Mouse (Mus musculus): ENCODE results near the gene 4930544G11Rik. TPM values are rescaled to one million over a fixed set of nuclear protein-coding genes. Genes with fewer than 3 reads are reported as not detected.

The 4930544G11Rik gene
- polyA plus RNA-seq (2012) = not detected in 2 replicates

DNA sequence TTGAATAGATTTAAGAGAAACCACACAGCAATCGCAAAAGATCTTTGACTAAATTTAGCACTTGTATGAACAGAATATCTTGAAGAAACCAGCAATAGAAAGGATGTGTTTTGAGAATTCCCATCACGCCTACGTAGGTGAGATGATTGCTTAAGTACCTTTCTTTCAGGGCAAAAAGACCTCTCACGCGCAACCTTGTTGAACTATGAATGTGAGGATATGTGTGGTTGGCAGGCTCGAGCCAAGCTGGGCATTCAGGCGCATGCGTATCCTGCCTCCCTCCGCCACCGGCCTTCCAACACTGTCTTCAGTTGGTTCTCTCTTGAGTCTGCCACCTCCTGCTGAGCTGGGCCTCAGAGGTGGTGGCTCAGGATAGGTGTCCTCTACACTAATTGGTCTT, at the start of gene 4930544G11Rik:
TSS of gene 4930544G11Rik (plus strand) at position 301 of the 400 bp plus-strand sequence.
- Histone ChIP-seq H3K27me3 (ENCODE audit: control insufficient read depth) (no peaks in the 10 kb centered on the region), H3K36me3 (ENCODE audit: control insufficient read depth) (no peaks in the 10 kb centered on the region), H3K9me3 (ENCODE audit: control insufficient read depth, low read length) (no peaks in the 10 kb centered on the region), H3K4me3 (replicated peaks) (no peak within 1 kb of the TSS), H3K4me1 (ENCODE audit: control insufficient read depth) (no peaks in the 10 kb centered on the region)
- TF ChIP-seq GATA1 (IDR thresholded peaks at IDR 0.05; ENCODE audit: low read length) (no peak), TAL1 (IDR thresholded peaks at IDR 0.05; ENCODE audit: low read length) (no peak)

DNA sequence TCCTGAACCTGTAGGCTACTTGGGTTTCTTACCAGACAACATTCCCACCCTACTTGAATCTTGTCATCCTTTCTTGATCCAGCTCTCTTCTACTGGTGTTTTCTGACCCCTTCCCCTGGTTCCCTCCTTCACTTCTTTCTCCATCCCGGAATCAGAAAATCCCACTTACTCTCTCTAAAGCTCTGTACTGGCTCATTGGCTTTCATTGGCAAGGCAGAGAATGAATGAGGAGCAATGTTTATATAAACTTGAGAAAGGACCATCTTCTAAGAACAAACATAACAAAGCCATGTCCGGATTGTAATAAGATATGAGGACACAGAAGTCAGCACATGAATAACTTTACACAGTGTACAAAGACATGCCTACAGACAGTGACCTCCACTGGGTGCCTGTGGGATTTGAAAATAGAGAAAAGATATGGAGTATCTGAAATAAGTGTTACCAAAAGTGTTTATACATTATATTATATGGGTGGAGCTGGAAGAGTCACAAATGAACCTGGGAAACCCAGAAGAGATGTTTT, 45.7 kb upstream of the 4930544G11Rik start:
- H3K9me3 ChIP-seq (ENCODE audit: control insufficient read depth, low read length) = no peaks in the 10 kb centered on the region
- TF ChIP-seq TAL1 (IDR thresholded peaks at IDR 0.05; ENCODE audit: low read length) (no peak), GATA1 (IDR thresholded peaks at IDR 0.05; ENCODE audit: low read length) (no peak)
- H3K27me3 ChIP-seq (ENCODE audit: control insufficient read depth) = no peaks in the 10 kb centered on the region

DNA sequence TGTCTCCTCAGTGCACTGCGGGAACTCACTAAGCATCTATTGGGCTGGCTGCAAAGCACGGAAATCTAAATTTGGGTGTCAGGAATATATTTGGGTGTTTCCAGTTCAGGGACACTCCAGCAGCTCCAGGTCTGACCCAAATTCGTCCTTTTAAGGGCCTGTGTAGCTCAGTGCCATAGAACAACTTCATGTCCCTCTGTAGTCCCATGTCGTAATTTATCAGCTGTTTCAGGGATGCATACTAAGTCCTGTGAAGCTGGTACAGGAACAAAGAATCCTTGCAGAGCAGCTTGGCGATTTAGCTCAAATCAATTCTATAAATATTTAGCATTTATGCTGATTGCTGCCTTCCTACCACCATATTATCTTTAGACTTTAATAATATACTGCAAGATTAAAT, 37.0 kb upstream of the 4930544G11Rik start:
- TF ChIP-seq TAL1 (IDR thresholded peaks at IDR 0.05; ENCODE audit: low read length) = no peak
- TF ChIP-seq GATA1 (IDR thresholded peaks at IDR 0.05; ENCODE audit: low read length) = no peak

More for the DNA sequence above, 45.7 kb upstream of the 4930544G11Rik start:
- H3K4me3 ChIP-seq (replicated peaks) = no peak overlapping the region
- H3K4me1 ChIP-seq (ENCODE audit: control insufficient read depth) = no peaks in the 10 kb centered on the region
- no peaks in the 10 kb centered on the region for H3K36me3 ChIP-seq (ENCODE audit: control insufficient read depth)

DNA sequence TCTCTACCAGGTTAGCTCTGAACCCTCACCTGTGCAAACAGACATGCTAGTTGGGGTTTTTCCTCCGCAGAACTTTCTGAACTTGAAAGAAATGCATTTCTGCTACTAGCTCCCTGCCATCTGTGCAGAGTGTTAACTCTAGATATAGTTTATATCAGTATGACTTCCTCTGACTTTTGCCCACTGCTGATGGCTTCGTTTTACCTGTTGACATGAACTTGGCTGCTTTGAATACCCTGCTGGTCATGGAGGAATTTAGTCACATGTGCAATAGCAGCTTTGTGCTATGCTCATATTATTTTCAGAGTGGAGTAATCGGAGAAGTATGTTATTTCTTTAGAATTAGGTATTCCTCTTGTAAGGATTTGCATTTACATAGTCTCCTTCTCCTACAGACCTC, 30.7 kb upstream of the 4930544G11Rik start:
- H3K4me3 ChIP-seq (replicated peaks) = no peak overlapping the region
- no peaks in the 10 kb centered on the region for H3K27me3 ChIP-seq (ENCODE audit: control insufficient read depth)
- H3K9me3 ChIP-seq (ENCODE audit: control insufficient read depth, low read length) = no peaks in the 10 kb centered on the region
- no peaks in the 10 kb centered on the region for H3K4me1 ChIP-seq (ENCODE audit: control insufficient read depth)
- H3K36me3 ChIP-seq (ENCODE audit: control insufficient read depth) = no peaks in the 10 kb centered on the region
- TF ChIP-seq GATA1 (IDR thresholded peaks at IDR 0.05; ENCODE audit: low read length) (no peak), TAL1 (IDR thresholded peaks at IDR 0.05; ENCODE audit: low read length) (no peak)

More for the DNA sequence above, 37.0 kb upstream of the 4930544G11Rik start:
- no peaks in the 10 kb centered on the region for H3K9me3 ChIP-seq (ENCODE audit: control insufficient read depth, low read length)
- H3K4me3 ChIP-seq (replicated peaks) = no peak overlapping the region
- no peaks in the 10 kb centered on the region for H3K27me3 ChIP-seq (ENCODE audit: control insufficient read depth)
- no peaks in the 10 kb centered on the region for H3K4me1 ChIP-seq (ENCODE audit: control insufficient read depth)
- H3K36me3 ChIP-seq (ENCODE audit: control insufficient read depth) = no peaks in the 10 kb centered on the region

DNA sequence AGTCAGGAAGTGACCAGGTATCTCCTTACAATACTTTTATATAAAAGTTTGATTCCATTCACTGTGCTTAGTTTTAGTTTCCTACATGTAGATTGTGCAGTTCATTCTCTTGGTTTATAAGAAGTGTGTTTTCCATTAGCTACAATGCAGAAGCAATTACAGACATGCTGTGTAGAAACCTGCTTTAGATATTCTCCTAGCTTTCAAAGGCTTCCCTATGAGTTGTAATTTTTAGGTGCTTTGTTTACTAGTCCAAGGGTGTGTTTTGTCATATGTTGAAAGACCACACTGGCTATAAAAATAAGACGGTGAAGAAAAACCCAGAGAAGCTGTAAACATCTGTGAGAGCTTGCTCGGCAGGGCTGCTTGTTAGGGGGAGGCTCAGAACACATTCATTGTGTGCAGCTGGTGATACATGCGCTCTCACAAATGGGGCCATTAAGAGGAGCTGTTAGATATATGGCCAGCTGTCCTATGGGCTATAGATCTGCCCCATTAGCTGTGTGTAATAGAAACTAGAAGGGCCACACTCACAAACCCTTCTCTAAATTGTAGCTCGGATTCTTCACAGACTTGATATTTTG, 28.8 kb upstream of the 4930544G11Rik start:
- H3K36me3 ChIP-seq (ENCODE audit: control insufficient read depth) = no peaks in the 10 kb centered on the region
- H3K27me3 ChIP-seq (ENCODE audit: control insufficient read depth) = no peaks in the 10 kb centered on the region
- H3K4me3 ChIP-seq (replicated peaks) = no peak overlapping the region
- no peaks in the 10 kb centered on the region for H3K4me1 ChIP-seq (ENCODE audit: control insufficient read depth)
- TF ChIP-seq TAL1 (IDR thresholded peaks at IDR 0.05; ENCODE audit: low read length) (no peak), GATA1 (IDR thresholded peaks at IDR 0.05; ENCODE audit: low read length) (no peak)
- H3K9me3 ChIP-seq (ENCODE audit: control insufficient read depth, low read length) = no peaks in the 10 kb centered on the region

DNA sequence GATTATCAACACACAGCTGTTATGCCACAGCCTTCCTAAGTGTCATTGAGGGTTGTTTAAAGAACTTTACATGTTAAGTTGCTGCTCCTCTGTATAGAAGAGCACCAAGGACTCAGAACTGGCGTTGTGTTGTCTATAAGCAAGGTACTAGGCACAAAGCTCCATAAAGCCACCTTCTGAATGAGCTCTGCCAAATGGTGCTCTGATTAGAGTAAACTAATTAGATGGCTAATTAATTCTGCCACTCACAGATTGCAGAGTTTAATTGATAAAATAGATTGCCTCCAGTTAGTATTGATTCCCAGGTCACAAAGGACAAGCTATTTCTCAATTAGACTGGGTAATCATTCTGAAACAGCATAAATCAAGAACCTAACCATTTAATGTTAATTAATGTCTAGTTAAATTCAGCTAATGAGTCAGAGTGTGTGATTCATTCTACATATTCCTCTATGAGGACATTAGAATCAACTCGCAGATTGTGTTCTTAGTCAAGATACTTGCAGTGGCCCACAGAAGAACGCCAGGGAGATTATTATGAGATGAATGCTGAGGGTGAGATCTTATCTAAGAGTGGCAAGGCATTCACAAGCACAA, 26.6 kb upstream of the 4930544G11Rik start:
- Histone ChIP-seq H3K9me3 (ENCODE audit: control insufficient read depth, low read length) (no peaks in the 10 kb centered on the region), H3K4me3 (replicated peaks) (no peak overlapping the region)
- TF ChIP-seq GATA1 (IDR thresholded peaks at IDR 0.05; ENCODE audit: low read length) = no peak
- no peak for TF ChIP-seq TAL1 (IDR thresholded peaks at IDR 0.05; ENCODE audit: low read length)

DNA sequence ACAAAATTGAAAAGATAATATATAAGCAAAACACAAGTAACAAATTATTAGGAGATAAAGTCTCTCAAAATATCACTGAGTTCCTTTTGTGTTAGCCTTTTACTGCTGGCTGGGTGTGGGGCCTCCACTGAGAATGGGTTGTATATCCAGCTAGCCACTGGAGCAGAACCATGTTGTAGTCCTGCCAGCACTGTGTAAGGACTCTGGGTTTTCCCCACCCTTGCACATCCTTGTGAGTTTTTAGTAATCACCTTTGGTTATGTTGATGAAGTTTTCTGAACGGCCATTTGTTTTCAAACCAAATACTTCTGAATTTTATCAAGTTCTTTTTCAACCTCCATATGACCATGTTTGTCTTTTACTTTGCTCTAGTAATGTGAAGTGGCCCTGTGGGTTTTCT, 21.9 kb upstream of the 4930544G11Rik start:
- Histone ChIP-seq H3K4me1 (ENCODE audit: control insufficient read depth) (no peaks in the 10 kb centered on the region), H3K27me3 (ENCODE audit: control insufficient read depth) (no peaks in the 10 kb centered on the region)
- TF ChIP-seq GATA1 (IDR thresholded peaks at IDR 0.05; ENCODE audit: low read length) (no peak), TAL1 (IDR thresholded peaks at IDR 0.05; ENCODE audit: low read length) (no peak)

More for the DNA sequence above, 26.6 kb upstream of the 4930544G11Rik start:
- Histone ChIP-seq H3K27me3 (ENCODE audit: control insufficient read depth) (no peaks in the 10 kb centered on the region), H3K36me3 (ENCODE audit: control insufficient read depth) (no peaks in the 10 kb centered on the region), H3K4me1 (ENCODE audit: control insufficient read depth) (no peaks in the 10 kb centered on the region)

DNA sequence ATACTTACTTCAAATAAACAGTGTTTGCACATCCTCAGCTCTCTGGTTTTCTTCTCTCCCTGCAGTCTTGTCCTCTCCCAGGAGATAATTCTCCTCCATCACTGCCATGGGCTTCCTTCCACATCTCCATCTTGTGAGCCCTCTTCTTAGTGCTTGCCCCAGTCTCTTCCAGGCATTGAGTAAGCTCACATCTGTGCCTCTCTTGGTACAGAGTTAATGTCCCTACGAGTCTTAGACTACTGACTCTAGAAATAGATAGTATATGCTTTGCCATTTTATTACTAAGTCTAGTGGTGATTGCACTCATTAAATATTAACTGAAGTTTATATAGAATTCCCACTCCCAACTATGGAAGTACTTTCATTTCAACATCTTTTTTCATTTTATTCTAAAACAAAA, 19.6 kb upstream of the 4930544G11Rik start:
- no peak for TF ChIP-seq TAL1 (IDR thresholded peaks at IDR 0.05; ENCODE audit: low read length)
- no peak for TF ChIP-seq GATA1 (IDR thresholded peaks at IDR 0.05; ENCODE audit: low read length)
- H3K9me3 ChIP-seq (ENCODE audit: control insufficient read depth, low read length) = no peaks in the 10 kb centered on the region

More for the DNA sequence above, 21.9 kb upstream of the 4930544G11Rik start:
- H3K9me3 ChIP-seq (ENCODE audit: control insufficient read depth, low read length) = no peaks in the 10 kb centered on the region
- no peak overlapping the region for H3K4me3 ChIP-seq (replicated peaks)
- no peaks in the 10 kb centered on the region for H3K36me3 ChIP-seq (ENCODE audit: control insufficient read depth)

DNA sequence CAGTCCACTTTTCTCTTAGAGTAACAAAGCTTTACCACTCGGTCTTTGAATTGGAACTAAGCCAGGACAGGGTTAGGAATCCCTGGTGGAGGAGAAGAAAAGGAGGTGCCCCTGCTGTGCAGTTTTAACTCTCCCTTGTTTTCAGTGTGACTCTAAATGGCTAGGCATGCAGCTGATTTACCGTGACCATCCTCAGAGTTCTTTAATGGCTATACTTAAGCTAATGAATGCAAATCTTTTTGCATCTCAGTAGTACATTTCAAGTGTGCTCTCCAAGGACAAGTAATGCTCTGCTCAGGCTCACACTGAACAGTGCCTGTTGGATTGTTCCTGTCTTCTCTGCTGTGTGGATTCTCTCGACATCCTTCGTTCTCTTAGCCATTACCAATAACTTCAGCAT, 19.2 kb upstream of the 4930544G11Rik start:
- H3K9me3 ChIP-seq (ENCODE audit: control insufficient read depth, low read length) = no peaks in the 10 kb centered on the region
- H3K36me3 ChIP-seq (ENCODE audit: control insufficient read depth) = no peaks in the 10 kb centered on the region
- H3K4me1 ChIP-seq (ENCODE audit: control insufficient read depth) = no peaks in the 10 kb centered on the region
- no peak overlapping the region for H3K4me3 ChIP-seq (replicated peaks)
- TF ChIP-seq TAL1 (IDR thresholded peaks at IDR 0.05; ENCODE audit: low read length) (no peak), GATA1 (IDR thresholded peaks at IDR 0.05; ENCODE audit: low read length) (no peak)
- no peaks in the 10 kb centered on the region for H3K27me3 ChIP-seq (ENCODE audit: control insufficient read depth)

More for the DNA sequence above, 19.6 kb upstream of the 4930544G11Rik start:
- no peaks in the 10 kb centered on the region for H3K4me1 ChIP-seq (ENCODE audit: control insufficient read depth)
- H3K27me3 ChIP-seq (ENCODE audit: control insufficient read depth) = no peaks in the 10 kb centered on the region
- H3K4me3 ChIP-seq (replicated peaks) = no peak overlapping the region
- H3K36me3 ChIP-seq (ENCODE audit: control insufficient read depth) = no peaks in the 10 kb centered on the region
